Mouse (Mus musculus): ENCODE measurements around the gene Sesn3.

- TF ChIP-seq GATA1 (IDR thresholded peaks at IDR 0.05; ENCODE audit: borderline replicate concordance, low read length) (no peak), FLI1 (IDR thresholded peaks at IDR 0.05; ENCODE audit: low read length) (no peak)
Observed at GRCm38 (mm10) chr9:14297204-14297603, 22.3 kb downstream of the Sesn3 start.
